Mouse (Mus musculus): ENCODE data around the gene Asb8.

The Asb8 gene

DNA sequence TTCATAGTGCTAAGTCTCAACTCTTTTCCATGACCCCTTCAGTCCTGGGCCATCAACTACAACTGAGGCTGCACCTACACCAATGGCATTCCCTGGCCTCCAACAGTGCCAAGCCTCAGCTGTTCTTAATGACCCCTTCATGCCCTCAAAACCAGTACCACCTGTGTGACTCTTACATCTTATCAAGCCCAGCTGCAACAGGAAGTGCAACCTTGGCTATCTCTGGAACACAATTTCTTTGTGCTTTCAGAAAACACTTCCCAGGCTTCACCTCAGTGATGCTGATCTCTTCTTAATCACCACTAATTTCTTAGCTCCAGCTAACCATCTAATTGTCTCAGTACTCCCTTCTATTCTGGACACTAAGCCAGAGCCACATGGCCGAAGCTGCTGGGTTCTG lies 76.5 kb downstream of the Asb8 start:
- in situ Hi-C loops (cut with MboI, MseI) = no loop called here
